Mouse (Mus musculus) MEL (cell line): ENCODE measurements around the gene Prlhr.
A peak's percentile ranks its signal among the peaks of the same experiment; 100 is the strongest.

Experiments
- CTCF ChIP-seq, 3 experiments: IDR thresholded peaks in 2 of 3; conservative IDR thresholded peaks in 1 of 3; 2 replicates each; pipeline ENCODE4 v1.5.1; 2011 to 2012; ENCODE audit warnings: low read length in 3 of 3, low read depth in 2 of 3, mild to moderate bottlenecking in 2 of 3, improper control_type of control experiment in 1 of 3, inconsistent platforms in 1 of 3, mixed read lengths in 1 of 3, moderate library complexity in 1 of 3; ENCODE audit not compliant: control insufficient read depth in 1 of 3, insufficient read depth in 1 of 3, poor library complexity in 1 of 3, severe bottlenecking in 1 of 3
- EP300 ChIP-seq, 2 experiments: IDR thresholded peaks; 2 replicates each; pipeline ENCODE4 v1.6.1; 2011; ENCODE audit warnings: improper control_type of control experiment in 2 of 2, low read length in 2 of 2, low read depth in 1 of 2, mild to moderate bottlenecking in 1 of 2
- GATA1 ChIP-seq: IDR thresholded peaks from 2 replicates; pipeline ENCODE4 v1.6.1; 2011; ENCODE audit warnings: low read depth, low read length, improper control_type of control experiment
- HCFC1 ChIP-seq: IDR thresholded peaks from 2 replicates; pipeline ENCODE4 v1.6.1; 2012; ENCODE audit warnings: low read depth, mild to moderate bottlenecking, inconsistent platforms, low read length, improper control_type of control experiment, moderate library complexity
- POLR2A ChIP-seq, 2 experiments: IDR thresholded peaks; 2 replicates each; pipeline ENCODE4 v1.6.1; 2011 to 2012; ENCODE audit warnings: low read length in 2 of 2, mild to moderate bottlenecking in 2 of 2, control low read depth in 1 of 2, improper control_type of control experiment in 1 of 2, low read depth in 1 of 2, moderate library complexity in 1 of 2; ENCODE audit not compliant: control insufficient read depth in 1 of 2, insufficient read depth in 1 of 2, poor library complexity in 1 of 2
- USF1 ChIP-seq: IDR thresholded peaks from 2 replicates; pipeline ENCODE4 v1.6.1; 2014; ENCODE audit warnings: low read depth, mild to moderate bottlenecking, inconsistent platforms, low read length, improper control_type of control experiment, moderate library complexity
- ZNF384 ChIP-seq: IDR thresholded peaks from 2 replicates; pipeline ENCODE4 v1.6.1; 2012; ENCODE audit warnings: low read depth, mild to moderate bottlenecking, inconsistent platforms, low read length, improper control_type of control experiment

- no peak for TF ChIP-seq POLR2A (IDR thresholded peaks at IDR 0.05; ENCODE audit: control insufficient read depth in 1 of 2, insufficient read depth in 1 of 2, low read depth in 1 of 2, low read length in 2 of 2, poor library complexity in 1 of 2)
- TF ChIP-seq EP300 (IDR thresholded peaks at IDR 0.05; ENCODE audit: low read depth in 1 of 2, low read length in 2 of 2) = no peak
- no peak for TF ChIP-seq CTCF (IDR thresholded peaks at IDR 0.05 in 2 of 3, conservative IDR thresholded peaks at IDR 0.05 in 1 of 3; ENCODE audit: control insufficient read depth in 1 of 3, insufficient read depth in 1 of 3, low read depth in 2 of 3, low read length in 3 of 3, poor library complexity in 1 of 3, severe bottlenecking in 1 of 3)
- TF ChIP-seq ZNF384 = peak; percentile 61
- no peak for TF ChIP-seq GATA1
- TF ChIP-seq USF1 = no peak
- no peak for TF ChIP-seq HCFC1
These were observed 12.3 kb downstream of the Prlhr start for GRCm38 (mm10) chr19:60455791-60456190.
